Mouse (Mus musculus): ENCODE results near the gene Pds5b.

GRCm38 (mm10) chr5:150788261-150788660 is 114.7 kb downstream of the Pds5b start:
- no peak for TF ChIP-seq CTCF (IDR thresholded peaks at IDR 0.05; ENCODE audit: borderline replicate concordance, extremely low read depth, insufficient read depth, insufficient read length)
- TF ChIP-seq POLR2A (IDR thresholded peaks at IDR 0.05; ENCODE audit: borderline replicate concordance, extremely low read depth, insufficient read depth, insufficient read length, poor library complexity, severe bottlenecking), result no peak

All from brain, embryonic 14.5 days (tissue).